In genomic region chr4:129622803-129623535, GRCm38 (mm10) we compare ENCODE assay signal across 8 mouse cellular contexts. TPM values are rescaled to one million over a fixed set of nuclear protein-coding genes. Genes with fewer than 3 reads are reported as not detected.
DNase-seq lines count a peak whose midpoint lies in the region; ATAC-seq and TF ChIP-seq lines count a peak whose summit lies in the region.

No protein-coding gene starts in this region.

- H3K9ac ChIP-seq in limb, embryonic 15.5 days: peak overlapping the region; percentile 58

- TF ChIP-seq POLR2A in embryonic fibroblast, embryonic 13.5 days (IDR thresholded peaks at IDR 0.05; ENCODE audit: low read depth, low read length): no peak

- peak overlapping the region; percentile 69 for H3K4me3 ChIP-seq in erythroblast, embryonic 14.5 days (replicated peaks)
- peak overlapping the region; percentile 29 for H3K4me3 ChIP-seq in C2C12 (ENCODE audit: insufficient read depth, poor library complexity, severe bottlenecking)
- peak overlapping the region; percentile 63 for H3K4me3 ChIP-seq in embryonic fibroblast, embryonic 13.5 days (ENCODE audit: insufficient read depth, low read length)
- peak overlapping the region; percentile 61 for H3K4me3 ChIP-seq in limb, embryonic 15.5 days

- H3K9me3 ChIP-seq in erythroblast, embryonic 14.5 days (ENCODE audit: control insufficient read depth, low read length): no peaks in the 10 kb centered on the region
- H3K9me3 ChIP-seq in limb, embryonic 15.5 days: no peaks in the 10 kb centered on the region

- TF ChIP-seq CTCF in C2C12 (IDR thresholded peaks at IDR 0.05; ENCODE audit: control insufficient read depth, insufficient read depth, insufficient read length): no peak
- TF ChIP-seq CTCF in embryonic fibroblast, embryonic 13.5 days (IDR thresholded peaks at IDR 0.05; ENCODE audit: borderline replicate concordance, insufficient read depth, low read length): no peak

- intact Hi-C loops in gastrocnemius, postnatal 36 days (cut with DNase I): no loop called here

- H3K4me1 ChIP-seq in erythroblast, embryonic 14.5 days (ENCODE audit: control insufficient read depth): peaks cover 80% of the 10 kb centered on the region
- H3K4me1 ChIP-seq in embryonic fibroblast, embryonic 13.5 days (ENCODE audit: control insufficient read depth, insufficient read depth, low read length): peaks cover 2% of the 10 kb centered on the region
- peaks cover 51% of the 10 kb centered on the region for H3K4me1 ChIP-seq in limb, embryonic 15.5 days

- no peak for ATAC-seq in erythroblast, adult 5-6 weeks (replicated peaks; ENCODE audit: low FRiP score, poor library complexity, severe bottlenecking)
- ATAC-seq in limb, embryonic 15.5 days (ENCODE audit: insufficient number of reproducible peaks, low FRiP score, low TSS enrichment, low read depth): no peak

- H3ac ChIP-seq in C2C12 (ENCODE audit: control insufficient read depth, insufficient read length, low read depth): peak overlapping the region; percentile 55

- H3K27me3 ChIP-seq in erythroblast, embryonic 14.5 days (ENCODE audit: control insufficient read depth): no peaks in the 10 kb centered on the region
- H3K27me3 ChIP-seq in C2C12 (ENCODE audit: control insufficient read depth, insufficient read depth, insufficient read length): no peaks in the 10 kb centered on the region
- H3K27me3 ChIP-seq in limb, embryonic 15.5 days: no peaks in the 10 kb centered on the region

- 23% methylated on average over 8 of the region's 8 CpGs for WGBS in limb, embryonic 15.5 days

- peak overlapping the region; percentile 79 for H3K4me2 ChIP-seq in limb, embryonic 15.5 days

- H3K36me3 ChIP-seq in erythroblast, embryonic 14.5 days (ENCODE audit: control insufficient read depth): peaks cover 34% of the 10 kb centered on the region
- H3K36me3 ChIP-seq in C2C12 (ENCODE audit: control insufficient read depth, insufficient read depth): peaks cover 13% of the 10 kb centered on the region
- peaks cover 24% of the 10 kb centered on the region for H3K36me3 ChIP-seq in limb, embryonic 15.5 days

- peaks cover 4% of the 10 kb centered on the region for H3K79me3 ChIP-seq in C2C12 (ENCODE audit: low read depth)

- H3K79me2 ChIP-seq in C2C12 (ENCODE audit: control insufficient read depth, insufficient read depth): peaks cover 12% of the 10 kb centered on the region

- DNase-seq in right cerebral cortex, postnatal 25 days: no peak
- no peak for DNase-seq in gastrocnemius, postnatal 36 days
- DNase-seq in right cerebral cortex, postnatal 14 days: no peak

- no peak overlapping the region for H3K27ac ChIP-seq in embryonic fibroblast, embryonic 13.5 days (ENCODE audit: insufficient read depth, low read length)
- H3K27ac ChIP-seq in limb, embryonic 15.5 days: peak overlapping the region; percentile 89

TF ChIP-seq in C2C12, 6 proteins besides CTCF, POLR2A, EP300 and RAD21:
- no peak for TF ChIP-seq CEBPB (IDR thresholded peaks at IDR 0.05; ENCODE audit: low read depth)
- no peak for TF ChIP-seq MYOD1 (IDR thresholded peaks at IDR 0.05; ENCODE audit: control insufficient read depth, insufficient read length, low read depth)
- no peak for TF ChIP-seq MAX (IDR thresholded peaks at IDR 0.05)
- no peak for TF ChIP-seq FOSL1 (IDR thresholded peaks at IDR 0.05; ENCODE audit: insufficient read depth, low read length, poor library complexity, severe bottlenecking)
- no peak for TF ChIP-seq USF1 (IDR thresholded peaks at IDR 0.05; ENCODE audit: low read depth)
- no peak for TF ChIP-seq MYOG (IDR thresholded peaks at IDR 0.05; ENCODE audit: control insufficient read depth, extremely low read depth, insufficient read length)

RNA-seq across cellular contexts. Expression of gene Ccdc28b, which starts 0.8 kb away (rescaled TPM):
- polyA plus RNA-seq in erythroblast, embryonic 14.5 days (2012): 0.73 and 2.6 TPM in 2 replicates
- total RNA-seq in erythroblast, adult 5-6 weeks (2015; ENCODE audit: low replicate concordance): 2.1 and 22.4 TPM in 2 replicates
- total RNA-seq in erythroblast, adult 5-6 weeks (2017; ENCODE audit: low replicate concordance): 5.2 and 11.7 TPM in 2 replicates
- polyA plus RNA-seq in C2C12 (2012; fragmentation: generic; extraction: Trizol): 7.7 TPM
- polyA plus RNA-seq in embryonic fibroblast, embryonic 13.5 days (2011; ENCODE audit: insufficient read length, low read depth, missing spikeins): 11.7 and 13.6 TPM in 2 replicates
- 50.8 and 50.9 TPM in 2 replicates for polyA plus RNA-seq in limb, embryonic 15.5 days (2015; fragmentation: Nextera tagmentation; extraction: Ambion mirVana)
- total RNA-seq in gastrocnemius, postnatal 36 days (2021): 10 to 100 TPM; 41.0 to 44.5 TPM

RNA-seq across cellular contexts. Expression of gene Iqcc, which starts 4.1 kb away (rescaled TPM):
- polyA plus RNA-seq in erythroblast, embryonic 14.5 days (2012): 0.09 and 0.11 TPM in 2 replicates
- total RNA-seq in erythroblast, adult 5-6 weeks (2015; ENCODE audit: low replicate concordance): 1.7 and 2.7 TPM in 2 replicates
- 0.98 and 2.6 TPM in 2 replicates for total RNA-seq in erythroblast, adult 5-6 weeks (2017; ENCODE audit: low replicate concordance)
- 10.8 TPM for polyA plus RNA-seq in C2C12 (2012; fragmentation: generic; extraction: Trizol)
- polyA plus RNA-seq in embryonic fibroblast, embryonic 13.5 days (2011; ENCODE audit: insufficient read length, low read depth, missing spikeins): 19.5 TPM in 2 replicates
- polyA plus RNA-seq in limb, embryonic 15.5 days (2015; fragmentation: Nextera tagmentation; extraction: Ambion mirVana): 28.2 and 29.6 TPM in 2 replicates
- 1 to 10 TPM; 6.5 to 9.8 TPM for total RNA-seq in gastrocnemius, postnatal 36 days (2021)

RNA-seq across cellular contexts. Expression of gene Dcdc2b, which starts 8.9 kb away (rescaled TPM):
- not detected in 2 replicates for polyA plus RNA-seq in erythroblast, embryonic 14.5 days (2012)
- total RNA-seq in erythroblast, adult 5-6 weeks (2015; ENCODE audit: low replicate concordance): not detected in 2 replicates
- total RNA-seq in erythroblast, adult 5-6 weeks (2017; ENCODE audit: low replicate concordance): not detected in 2 replicates
- polyA plus RNA-seq in C2C12 (2012; fragmentation: generic; extraction: Trizol): 0.40 TPM
- polyA plus RNA-seq in embryonic fibroblast, embryonic 13.5 days (2011; ENCODE audit: insufficient read length, low read depth, missing spikeins): 0.68 TPM in 1 of 2 replicates, not detected in the other
- polyA plus RNA-seq in limb, embryonic 15.5 days (2015; fragmentation: Nextera tagmentation; extraction: Ambion mirVana): 2.4 TPM in 2 replicates
- under 1 TPM; 0.51 to 0.62 TPM for total RNA-seq in gastrocnemius, postnatal 36 days (2021)

RNA-seq across cellular contexts. Expression of gene Txlna, which starts 17.9 kb away (rescaled TPM):
- polyA plus RNA-seq in erythroblast, embryonic 14.5 days (2012): 2.8 and 3.0 TPM in 2 replicates
- total RNA-seq in erythroblast, adult 5-6 weeks (2015; ENCODE audit: low replicate concordance): 6.7 and 10.0 TPM in 2 replicates
- 11.3 and 20.8 TPM in 2 replicates for total RNA-seq in erythroblast, adult 5-6 weeks (2017; ENCODE audit: low replicate concordance)
- polyA plus RNA-seq in C2C12 (2012; fragmentation: generic; extraction: Trizol): 43.0 TPM
- polyA plus RNA-seq in embryonic fibroblast, embryonic 13.5 days (2011; ENCODE audit: insufficient read length, low read depth, missing spikeins): 52.8 and 56.2 TPM in 2 replicates
- 84.9 and 92.7 TPM in 2 replicates for polyA plus RNA-seq in limb, embryonic 15.5 days (2015; fragmentation: Nextera tagmentation; extraction: Ambion mirVana)
- 10 to 100 TPM; 15.2 to 17.2 TPM for total RNA-seq in gastrocnemius, postnatal 36 days (2021)

RNA-seq across cellular contexts. Expression of gene Tmem234, which starts 22.5 kb away (rescaled TPM):
- polyA plus RNA-seq in erythroblast, embryonic 14.5 days (2012): 53.2 and 58.6 TPM in 2 replicates
- 37.9 and 60.8 TPM in 2 replicates for total RNA-seq in erythroblast, adult 5-6 weeks (2015; ENCODE audit: low replicate concordance)
- 82.2 and 119 TPM in 2 replicates for total RNA-seq in erythroblast, adult 5-6 weeks (2017; ENCODE audit: low replicate concordance)
- polyA plus RNA-seq in C2C12 (2012; fragmentation: generic; extraction: Trizol): 218 TPM
- 110 and 112 TPM in 2 replicates for polyA plus RNA-seq in embryonic fibroblast, embryonic 13.5 days (2011; ENCODE audit: insufficient read length, low read depth, missing spikeins)
- polyA plus RNA-seq in limb, embryonic 15.5 days (2015; fragmentation: Nextera tagmentation; extraction: Ambion mirVana): 192 and 199 TPM in 2 replicates
- 10 to 100 TPM; 29.3 to 30.0 TPM for total RNA-seq in gastrocnemius, postnatal 36 days (2021)

Comparison
In these comparisons a context has a peak if more than half of its experiments do, and no peak if none do; other contexts are left out.
1. RNA of gene Iqcc, which starts 4.1 kb away (polyA plus RNA-seq): 28.2 to 29.6 TPM in limb, embryonic 15.5 days, 19.5 TPM in embryonic fibroblast, embryonic 13.5 days and 10.8 TPM in C2C12 (single experiment); 0.09 to 0.11 TPM in erythroblast, embryonic 14.5 days; every median in the first group is over 10 times any median in the second.
2. Peak in every context shown above with its lines, with median percentiles within 50 percentile points of each other: H3K4me3 ChIP-seq.